Mouse (Mus musculus): Measurements from ENCODE around the gene 4930404H24Rik.

4930404H24Rik gene

GRCm38 (mm10) chr2:153509211-153510029 lies 16.8 kb downstream of the 4930404H24Rik start:
- no peak for DNase-seq (ENCODE audit: low read depth, low spot score)

DNA sequence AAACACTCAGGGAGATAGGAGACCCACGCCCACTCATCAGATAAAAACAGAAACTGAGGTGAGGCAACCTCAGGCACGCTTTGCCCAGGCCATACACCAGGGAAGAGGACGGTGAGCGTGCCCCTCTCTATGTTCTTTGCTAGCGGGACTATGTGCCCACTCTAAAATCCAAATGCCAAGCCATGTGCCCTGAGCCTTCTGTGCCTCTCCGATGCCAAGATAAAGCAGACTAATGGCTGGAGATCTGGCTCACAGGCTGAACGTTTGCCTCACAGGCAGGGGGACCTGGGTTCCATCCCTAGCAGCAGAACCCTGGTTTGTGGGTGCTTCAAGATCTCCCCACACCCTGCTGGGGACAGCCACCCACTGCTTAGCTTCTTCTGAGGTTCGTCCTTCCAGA lies 17.5 kb downstream of the 4930404H24Rik start:
- no peak for DNase-seq (ENCODE audit: low read depth, low spot score)

DNA sequence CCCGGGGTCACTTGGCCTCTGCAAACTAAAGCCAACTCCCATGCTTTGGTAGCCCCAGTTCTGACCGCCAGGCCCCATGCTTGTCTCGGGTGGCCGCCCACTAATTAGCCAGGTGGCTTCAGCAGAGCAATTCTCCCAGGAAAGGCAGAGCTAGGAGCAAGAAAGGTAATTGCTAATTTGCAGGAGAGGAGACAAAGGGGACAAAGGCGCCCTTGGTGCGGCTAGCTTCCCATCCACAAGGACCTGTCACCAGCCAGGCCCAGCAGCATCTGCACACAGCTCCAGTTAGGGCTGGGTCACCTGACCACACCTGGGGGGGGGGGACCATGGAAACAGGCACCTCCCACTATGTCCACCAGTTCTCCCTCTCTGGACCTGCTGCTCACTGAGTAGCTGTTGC lies 19.0 kb downstream of the 4930404H24Rik start:
- DNase-seq (ENCODE audit: low read depth, low spot score), result no peak

- no peak for DNase-seq (ENCODE audit: low read depth, low spot score)
These were observed 20.1 kb downstream of the 4930404H24Rik start for GRCm38 (mm10) chr2:153512416-153513323.

- DNase-seq (ENCODE audit: low read depth, low spot score), result no peak
These were observed 21.4 kb downstream of the 4930404H24Rik start for GRCm38 (mm10) chr2:153513983-153514382.

- DNase-seq (ENCODE audit: low read depth, low spot score), result no peak
These were observed 22.1 kb downstream of the 4930404H24Rik start for GRCm38 (mm10) chr2:153514497-153515380.

GRCm38 (mm10) chr2:153515582-153515981 lies 23.0 kb downstream of the 4930404H24Rik start:
- no peak for DNase-seq (ENCODE audit: low read depth, low spot score)

GRCm38 (mm10) chr2:153516961-153517360 lies 24.4 kb downstream of the 4930404H24Rik start:
- no peak for DNase-seq (ENCODE audit: low read depth, low spot score)

GRCm38 (mm10) chr2:153520057-153520456 lies 27.5 kb downstream of the 4930404H24Rik start:
- DNase-seq (ENCODE audit: low read depth, low spot score), result no peak

GRCm38 (mm10) chr2:153522270-153522669 lies 29.7 kb downstream of the 4930404H24Rik start:
- no peak for DNase-seq (ENCODE audit: low read depth, low spot score)

- DNase-seq (ENCODE audit: low read depth, low spot score), result no peak
These were observed 30.6 kb downstream of the 4930404H24Rik start for GRCm38 (mm10) chr2:153523143-153523542.

GRCm38 (mm10) chr2:153523656-153524055 lies 31.1 kb downstream of the 4930404H24Rik start:
- no peak for DNase-seq (ENCODE audit: low read depth, low spot score)

DNA sequence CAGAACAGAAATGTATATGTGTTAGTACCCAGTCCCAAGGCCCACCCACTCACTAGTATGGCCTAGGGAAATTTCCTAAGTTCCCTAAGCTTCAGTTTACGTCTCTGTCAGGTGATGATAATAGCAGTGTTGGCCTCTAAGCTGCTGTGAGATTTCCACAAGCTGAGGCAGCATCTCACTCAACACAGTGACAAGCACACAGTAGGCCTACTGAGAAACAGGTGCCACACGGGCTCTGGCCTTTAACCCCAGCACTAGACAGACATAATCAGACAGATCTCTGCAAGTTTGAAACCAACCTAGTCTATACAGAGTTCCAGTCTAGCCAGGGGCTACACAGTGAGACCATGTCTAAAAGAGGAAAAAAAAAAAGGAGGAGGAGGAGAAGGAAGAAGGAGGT lies 32.1 kb downstream of the 4930404H24Rik start:
- no peak for DNase-seq (ENCODE audit: low read depth, low spot score)

- DNase-seq (ENCODE audit: low read depth, low spot score), result no peak
These were observed 33.3 kb downstream of the 4930404H24Rik start for GRCm38 (mm10) chr2:153525906-153526311.

DNA sequence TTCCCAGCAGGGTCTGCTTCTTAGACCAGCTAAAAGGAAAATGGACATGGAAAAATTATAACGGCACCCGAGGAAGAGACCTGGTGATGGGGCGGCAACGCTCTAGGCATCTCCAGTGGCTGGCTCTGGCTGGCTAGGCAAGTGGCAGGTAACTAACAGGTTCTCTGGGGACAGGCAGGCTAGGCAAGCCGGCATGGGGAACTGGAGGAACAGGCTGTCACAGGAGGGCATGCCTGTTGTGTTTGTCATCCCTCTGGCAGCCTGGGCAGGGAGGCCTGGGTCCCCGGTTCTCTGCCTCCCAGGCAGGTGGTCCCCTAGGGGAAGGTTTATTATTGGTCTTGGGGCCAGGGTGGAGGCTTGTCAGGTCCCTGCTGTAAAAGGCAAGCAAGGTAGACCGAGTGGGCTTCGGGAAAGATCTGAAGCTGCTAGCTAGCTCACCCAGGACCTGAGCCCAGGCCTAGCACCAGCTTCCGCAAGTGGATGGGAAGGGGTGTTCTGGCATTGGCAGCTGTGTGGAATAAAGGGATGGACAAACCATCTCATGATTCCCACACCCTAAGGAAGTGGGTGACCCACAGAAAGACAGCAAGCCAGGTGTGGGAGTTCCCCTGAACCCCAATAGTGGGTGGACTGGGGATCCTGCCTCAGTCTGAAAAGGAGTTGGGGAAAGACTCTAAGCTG lies 34.4 kb downstream of the 4930404H24Rik start:
- no peak for DNase-seq (ENCODE audit: low read depth, low spot score)

- DNase-seq (ENCODE audit: low read depth, low spot score), result no peak
These were observed 35.3 kb downstream of the 4930404H24Rik start for GRCm38 (mm10) chr2:153527580-153528531.

DNA sequence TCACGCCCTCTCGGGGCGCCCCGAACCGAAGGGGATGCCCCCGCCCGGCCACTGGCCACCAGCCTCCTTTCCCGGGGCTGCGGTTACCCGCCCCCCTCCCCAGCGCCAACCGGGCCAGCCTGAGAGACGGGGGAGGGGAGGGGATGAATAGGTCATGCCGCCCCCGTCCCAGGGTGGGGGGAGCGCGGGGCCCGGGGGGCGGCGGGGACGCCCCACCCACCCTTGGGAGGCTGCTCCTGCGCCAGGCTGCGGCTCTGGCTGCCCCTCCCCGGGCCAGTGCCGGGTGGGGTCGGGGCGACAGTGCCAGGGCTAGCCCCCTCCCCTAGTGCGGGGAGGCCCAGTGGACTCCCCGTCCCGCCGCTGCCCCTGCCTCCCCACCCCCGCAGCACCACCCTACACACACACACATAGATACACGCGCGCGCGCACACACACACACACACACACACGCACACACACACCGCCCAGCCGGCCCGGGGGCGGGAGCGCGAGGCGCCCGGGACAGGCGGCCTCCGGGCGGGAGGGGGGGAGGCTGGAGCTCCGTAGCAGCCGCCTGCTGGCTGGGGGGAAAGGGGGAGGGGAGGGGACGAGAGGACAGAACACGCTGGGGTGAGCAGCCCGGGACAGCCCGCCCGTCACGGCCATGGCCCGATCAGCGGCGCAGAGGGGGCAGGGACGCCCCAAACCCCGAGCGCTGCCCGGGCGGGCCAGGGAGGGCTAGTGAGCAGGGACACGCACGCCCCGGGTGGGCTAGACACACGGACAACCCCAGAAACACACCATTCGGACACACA lies 36.2 kb downstream of the 4930404H24Rik start:
- no peak for DNase-seq (ENCODE audit: low read depth, low spot score)

- no peak for DNase-seq (ENCODE audit: low read depth, low spot score)
These were observed 36.8 kb downstream of the 4930404H24Rik start for GRCm38 (mm10) chr2:153529365-153529781.

Data from WW6 (cell line).